Mouse (Mus musculus) small intestine, adult 2 months (tissue): ENCODE measurements around the gene Ldhc. TPM values are rescaled to one million over a fixed set of nuclear protein-coding genes. Genes with fewer than 3 reads are reported as not detected.
A peak's percentile ranks its signal among the peaks of the same experiment; 100 is the strongest.

ENCODE experiments used
- H3K27ac ChIP-seq: fragments of 200-500 bp; 2 replicates; pipeline ENCODE4 v1.5.1; 2012; ENCODE audit warnings: low read depth, low read length, control low read depth, inconsistent platforms; ENCODE audit not compliant: insufficient read depth
- H3K27me3 ChIP-seq: fragments of 200-500 bp; 2 replicates; pipeline ENCODE4 v1.6.1; 2012; ENCODE audit warnings: mild to moderate bottlenecking, moderate library complexity, low read length, inconsistent platforms; ENCODE audit not compliant: control insufficient read depth, insufficient read depth
- H3K36me3 ChIP-seq: fragments of 200-500 bp; 2 replicates; pipeline ENCODE4 v1.6.1; 2012; ENCODE audit warnings: mild to moderate bottlenecking, low read length, control low read depth, inconsistent platforms; ENCODE audit not compliant: control insufficient read depth, insufficient read depth
- H3K4me1 ChIP-seq: fragments of 200-500 bp; 2 replicates; pipeline ENCODE4 v1.6.1; 2012; ENCODE audit warnings: low read length, inconsistent platforms, mixed read lengths; ENCODE audit not compliant: control insufficient read depth, insufficient read depth, insufficient read length
- H3K4me3 ChIP-seq: fragments of 200-500 bp; 2 replicates; pipeline ENCODE4 v1.5.1; 2012; ENCODE audit warnings: low read depth, mild to moderate bottlenecking, control low read depth, inconsistent platforms, low read length, moderate library complexity
- CTCF ChIP-seq: fragments of 200-500 bp; IDR thresholded peaks from 2 replicates; pipeline ENCODE4 v1.5.1; 2012; ENCODE audit warnings: low read depth, mild to moderate bottlenecking, control low read depth, inconsistent platforms, low read length, moderate library complexity, mixed read lengths; ENCODE audit not compliant: insufficient replicate concordance, insufficient read length; ENCODE audit errors: extremely low read depth
- POLR2A ChIP-seq: fragments of 200-500 bp; IDR thresholded peaks from 2 replicates; pipeline ENCODE4 v1.6.1; 2012; ENCODE audit warnings: low read depth, mild to moderate bottlenecking, control low read depth, inconsistent platforms, low read length, moderate library complexity
- WGBS: fragments of 180-500 bp; shearing (Covaris S2); methylation state at CpG from one replicate; pipeline ENCODE4 v1.1.7; 2018; 5-methylcytosine and 5-hydroxymethylcytosine counted together
- polyA plus RNA-seq: library from polyadenylated mRNA; depleted of rRNA; stranded (reverse); fragments of >200 nt; gene quantifications from 2 replicates; pipeline ENCODE4 v1.2.3, GENCODE M21; 2012

Ldhc gene
- polyA plus RNA-seq, 1 experiment, result not detected

DNA sequence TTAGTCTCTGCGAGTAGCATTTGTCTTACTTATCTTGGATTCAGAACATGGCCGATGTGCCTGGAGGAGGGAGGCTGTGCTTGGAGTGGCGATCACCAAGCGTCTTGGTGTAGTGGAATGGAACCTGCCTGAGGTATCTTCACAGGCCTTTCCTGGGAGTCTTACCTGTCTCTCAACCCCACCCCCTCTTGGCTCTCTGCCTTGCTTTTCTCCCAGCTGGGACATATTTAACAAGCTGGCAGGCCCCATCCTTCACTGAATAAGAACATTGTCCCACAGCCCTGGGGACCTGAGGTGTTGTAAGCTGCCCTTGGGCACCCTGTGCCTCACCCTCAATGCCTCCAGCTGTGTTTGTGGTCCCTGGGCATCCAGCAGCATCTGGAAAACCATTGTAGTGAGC, 17.4 kb upstream of the Ldhc start:
- Histone ChIP-seq H3K27ac (no peak overlapping the region), H3K4me1 (peaks cover 48% of the 10 kb centered on the region), H3K36me3 (peaks cover 8% of the 10 kb centered on the region), H3K27me3 (no peaks in the 10 kb centered on the region), H3K4me3 (no peak overlapping the region)
- TF ChIP-seq CTCF (no peak), POLR2A (no peak)
- WGBS, result 41% methylated on average over 4 of the region's 4 CpGs

DNA sequence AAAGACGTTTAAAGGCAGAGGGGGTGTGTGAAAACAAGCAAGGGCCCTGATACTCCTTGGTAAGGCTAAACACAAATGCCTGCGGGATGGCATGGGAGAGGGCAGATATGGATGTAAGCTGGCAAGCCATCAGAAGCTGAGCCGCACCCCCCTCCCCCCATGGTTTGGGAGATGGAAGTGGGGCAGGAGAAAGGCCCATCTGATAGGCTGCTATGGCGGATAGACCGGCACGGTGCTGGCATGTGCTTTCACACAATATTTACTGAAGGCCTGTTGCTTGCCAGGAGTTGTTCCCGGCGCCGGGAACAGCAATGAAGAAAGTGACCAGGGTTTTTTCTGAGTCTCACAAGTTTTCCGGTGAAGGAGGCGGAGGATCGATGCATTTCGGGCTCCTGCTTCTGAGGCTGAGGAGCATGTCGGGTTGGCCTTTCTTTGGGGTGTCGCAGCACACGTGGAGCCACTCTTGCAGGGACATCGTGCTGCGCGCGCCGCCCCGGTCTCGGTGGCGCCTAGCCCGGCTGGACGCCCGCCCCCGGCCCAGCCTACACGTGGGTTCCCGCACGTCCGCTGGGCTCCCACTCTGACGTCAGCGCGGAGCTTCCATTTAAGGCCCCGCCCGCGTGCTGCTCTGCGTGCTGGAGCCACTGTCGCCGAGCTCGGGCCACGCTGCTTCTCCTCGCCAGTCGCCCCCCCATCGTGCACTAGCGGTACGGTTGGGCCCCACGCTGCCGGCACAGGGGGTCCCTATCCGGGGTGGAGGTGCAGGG, 15.6 kb upstream of the Ldhc start:
- TF ChIP-seq POLR2A (peak; percentile 100), CTCF (no peak)
- Histone ChIP-seq H3K4me1 (peaks cover 39% of the 10 kb centered on the region), H3K27ac (peak overlapping the region; percentile 96), H3K27me3 (no peaks in the 10 kb centered on the region), H3K4me3 (peak overlapping the region; percentile 93), H3K36me3 (peaks cover 24% of the 10 kb centered on the region)
- WGBS, result under 1% methylated on average over 51 of the region's 51 CpGs

DNA sequence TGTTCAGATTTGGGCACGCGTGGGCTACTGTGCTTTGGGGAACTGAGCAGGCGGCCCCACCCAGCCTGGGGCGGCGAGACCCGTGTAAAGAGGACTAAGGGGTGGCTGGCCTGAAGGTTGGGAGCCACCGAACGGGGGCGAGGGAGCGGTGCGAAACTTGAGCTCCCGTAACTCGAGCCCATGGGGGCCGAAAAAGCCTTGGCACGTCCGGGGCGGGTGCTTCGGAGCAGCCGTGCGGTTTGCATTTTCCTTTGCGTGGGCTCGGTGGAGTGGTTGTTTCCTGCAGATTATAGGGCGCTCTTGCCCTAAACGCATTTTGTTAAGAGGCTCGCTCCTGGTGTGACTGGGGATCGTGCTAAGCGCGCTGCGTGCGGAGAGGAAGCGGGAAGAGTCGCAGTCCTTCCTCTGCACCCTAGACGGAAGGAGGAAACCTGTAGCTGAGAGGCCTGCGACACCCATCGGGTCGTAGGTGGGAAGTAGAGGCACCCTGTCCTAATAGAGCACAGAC, 15.0 kb upstream of the Ldhc start:
- no peak; the same call in 1 of the 2 replicates for TF ChIP-seq POLR2A
- no peak for TF ChIP-seq CTCF
- under 1% methylated on average over 36 of the region's 36 CpGs for WGBS
- peaks cover 33% of the 10 kb centered on the region; the same call in 1 of the 2 replicates for H3K4me1 ChIP-seq
- peak overlapping the region; percentile 93 for H3K4me3 ChIP-seq
- peak overlapping the region; percentile 96 for H3K27ac ChIP-seq
- peaks cover 28% of the 10 kb centered on the region for H3K36me3 ChIP-seq
- no peaks in the 10 kb centered on the region for H3K27me3 ChIP-seq

DNA sequence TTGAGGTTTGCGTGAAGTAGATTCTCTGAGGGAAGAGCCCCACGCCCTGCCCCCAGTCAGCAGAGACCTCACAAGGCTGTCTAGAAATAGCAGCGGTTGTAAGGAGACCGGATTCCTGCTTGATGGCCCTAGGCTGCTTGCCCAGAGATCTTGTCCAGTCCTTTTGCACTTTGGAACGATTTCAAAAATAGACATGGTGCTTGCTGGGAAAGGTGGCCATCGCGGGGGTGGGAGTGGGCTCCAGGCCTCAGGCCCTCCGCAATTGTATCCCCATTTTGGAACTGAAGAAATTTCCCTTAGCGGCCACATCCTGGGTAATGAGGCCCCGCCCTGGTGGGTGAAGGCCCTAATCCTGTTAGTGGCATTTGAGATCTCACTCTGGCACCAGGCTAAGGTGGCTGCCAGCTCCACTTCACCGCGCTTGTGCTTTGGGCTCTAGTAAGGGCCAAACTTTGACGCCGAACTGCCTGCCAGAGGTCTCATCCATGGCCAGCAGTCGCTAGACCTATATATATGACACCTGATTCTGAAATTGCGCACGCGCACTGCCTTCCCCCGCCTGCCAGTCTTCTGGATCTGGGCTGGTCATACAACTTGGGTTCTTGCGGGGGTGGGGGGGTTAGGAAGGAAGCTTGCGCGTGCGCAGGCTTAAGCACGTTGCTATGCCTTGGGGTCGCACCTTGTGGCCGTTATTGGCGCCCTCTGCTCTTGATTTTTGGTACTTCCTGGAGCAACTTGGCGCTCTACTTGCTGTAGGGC, 14.3 kb upstream of the Ldhc start:
- Histone ChIP-seq H3K27ac (peak overlapping the region; percentile 96), H3K36me3 (peaks cover 34% of the 10 kb centered on the region), H3K4me3 (peak overlapping the region; percentile 93), H3K27me3 (no peaks in the 10 kb centered on the region), H3K4me1 (peaks cover 27% of the 10 kb centered on the region; the same call in 1 of the 2 replicates)
- TF ChIP-seq CTCF (peak; percentile 41; the same call in 1 of the 2 replicates), POLR2A (peak; percentile 76; the same call in 1 of the 2 replicates)
- WGBS, result 2% methylated on average over 28 of the region's 28 CpGs

DNA sequence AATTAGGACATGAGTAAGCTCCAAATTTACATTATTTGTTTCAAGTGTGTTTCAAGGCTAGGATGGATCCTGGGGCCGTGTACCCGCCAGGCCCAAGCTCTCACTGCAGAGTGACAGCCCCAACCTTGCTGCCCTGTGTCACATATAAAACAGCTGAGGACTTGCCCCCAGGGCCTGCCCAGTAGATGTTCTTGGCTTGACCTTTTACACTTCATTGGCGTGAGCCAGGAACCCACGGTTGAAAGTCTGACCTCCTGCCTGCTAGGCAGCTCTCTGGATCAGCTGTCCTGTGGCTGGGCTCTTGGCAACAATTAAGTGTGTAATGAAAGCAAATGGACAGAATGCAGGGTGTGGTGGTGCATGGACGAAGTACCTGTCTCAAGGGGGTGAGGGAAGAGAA, 11.7 kb upstream of the Ldhc start:
- Histone ChIP-seq H3K4me3 (no peak overlapping the region), H3K4me1 (peaks cover 12% of the 10 kb centered on the region; the same call in 1 of the 2 replicates), H3K27ac (no peak overlapping the region), H3K36me3 (peaks cover 59% of the 10 kb centered on the region), H3K27me3 (no peaks in the 10 kb centered on the region)
- TF ChIP-seq POLR2A, result no peak
- TF ChIP-seq CTCF, result no peak
- 80% methylated on average over 5 of the region's 5 CpGs for WGBS

DNA sequence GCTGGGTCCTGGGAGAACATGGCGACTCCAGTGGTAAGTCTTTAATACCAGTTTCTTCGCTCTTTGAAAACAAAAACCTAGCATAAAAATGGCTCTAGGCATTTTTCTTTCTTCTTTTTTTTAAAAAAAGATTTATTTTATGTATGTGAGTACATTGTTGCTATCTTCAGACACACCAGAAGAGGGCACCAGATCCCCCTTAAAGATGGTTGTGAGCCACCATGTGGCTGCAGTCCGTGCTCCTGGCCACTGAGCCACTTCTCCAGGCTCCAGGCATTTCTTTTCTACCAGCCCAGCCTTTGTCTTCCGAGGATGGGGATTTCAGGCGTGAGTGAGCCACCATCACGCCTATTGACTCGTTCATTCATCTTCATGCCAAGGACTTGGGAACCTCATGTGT, 10.0 kb upstream of the Ldhc start:
- WGBS, result 79% methylated on average over 7 of the region's 7 CpGs

More for the DNA sequence above, 10.0 kb upstream of the Ldhc start:
- no peaks in the 10 kb centered on the region for H3K27me3 ChIP-seq
- H3K4me3 ChIP-seq, result no peak overlapping the region
- peaks cover 75% of the 10 kb centered on the region for H3K36me3 ChIP-seq
- H3K4me1 ChIP-seq, result 0 out of 2 replicates have a peak, but pooled peaks cover 5% of the 10 kb centered on the region
- H3K27ac ChIP-seq, result no peak overlapping the region
- TF ChIP-seq POLR2A (no peak), CTCF (no peak)
